8 mouse cellular contexts compared by ENCODE assay signal in genomic region chr11:49844969-49845368, GRCm38 (mm10). TPM values are rescaled to one million over a fixed set of nuclear protein-coding genes. Genes with fewer than 3 reads are reported as not detected.
A peak's percentile ranks its signal among the peaks of the same experiment; 100 is the strongest.
DNase-seq lines count a peak whose midpoint lies in the region; ATAC-seq lines count a peak whose summit lies in the region.

No protein-coding gene starts in this region.

- no peaks in the 10 kb centered on the region for H3K9me3 ChIP-seq in liver, embryonic 12.5 days (replicated peaks)
- no peaks in the 10 kb centered on the region for H3K9me3 ChIP-seq in hindbrain, embryonic 15.5 days
- no peaks in the 10 kb centered on the region for H3K9me3 ChIP-seq in liver, embryonic 11.5 days (ENCODE audit: control insufficient read depth, low read length)

- peaks cover 59% of the 10 kb centered on the region for H3K4me1 ChIP-seq in liver, embryonic 12.5 days
- H3K4me1 ChIP-seq in hindbrain, embryonic 15.5 days (replicated peaks): peaks cover 24% of the 10 kb centered on the region
- peaks cover 29% of the 10 kb centered on the region for H3K4me1 ChIP-seq in liver, embryonic 11.5 days (replicated peaks; ENCODE audit: control insufficient read depth, insufficient read depth, low read length)

- DNase-seq in liver: peak; percentile 70
- DNase-seq in adrenal gland, adult 18-20 months (ENCODE audit: low spot score in 2 of 2): peak; percentile 57 to 61
- peak; percentile 35 for DNase-seq in embryo, embryonic 11.5 days (ENCODE audit: low read depth, low spot score)
- DNase-seq in liver, embryonic 11.5 days (ENCODE audit: low spot score): peak; percentile 56
- peak; percentile 44 for DNase-seq in retina, postnatal 7 days (ENCODE audit: low read depth, low spot score)
- DNase-seq in urinary bladder, postnatal 36 days (ENCODE audit: low spot score in 2 of 2): peak; percentile 58 to 72

- peaks cover 3% of the 10 kb centered on the region for H3K36me3 ChIP-seq in liver, embryonic 12.5 days
- 0 out of 2 replicates have a peak, but pooled peaks cover 3% of the 10 kb centered on the region for H3K36me3 ChIP-seq in hindbrain, embryonic 15.5 days
- H3K36me3 ChIP-seq in liver, embryonic 11.5 days (ENCODE audit: control insufficient read depth, insufficient read depth, low read length): no peaks in the 10 kb centered on the region

- no peak overlapping the region for H3K9ac ChIP-seq in liver, embryonic 12.5 days
- H3K9ac ChIP-seq in hindbrain, embryonic 15.5 days: no peak overlapping the region
- no peak overlapping the region for H3K9ac ChIP-seq in liver, embryonic 11.5 days (ENCODE audit: low read depth, low read length)

- ATAC-seq in liver, embryonic 12.5 days: no peak
- no peak for ATAC-seq in hindbrain, embryonic 15.5 days (ENCODE audit: low FRiP score, low read depth)
- ATAC-seq in liver, embryonic 11.5 days (replicated peaks; ENCODE audit: low FRiP score): no peak

- WGBS in liver, embryonic 12.5 days (ENCODE audit: insufficient replicate concordance): 34% methylated on average over 3 of the region's 3 CpGs
- 58% methylated on average over 3 of the region's 3 CpGs for WGBS in hindbrain, embryonic 15.5 days
- whole genome bisulfite sequencing in liver, embryonic 11.5 days: 45% methylated on average over 3 of the region's 3 CpGs

- no peak overlapping the region for H3K4me3 ChIP-seq in liver, embryonic 12.5 days
- H3K4me3 ChIP-seq in hindbrain, embryonic 15.5 days: no peak overlapping the region
- H3K4me3 ChIP-seq in liver, embryonic 11.5 days (ENCODE audit: low read depth, low read length): no peak overlapping the region

- no peaks in the 10 kb centered on the region for H3K27me3 ChIP-seq in liver, embryonic 12.5 days (replicated peaks)
- no peaks in the 10 kb centered on the region for H3K27me3 ChIP-seq in hindbrain, embryonic 15.5 days
- no peaks in the 10 kb centered on the region for H3K27me3 ChIP-seq in liver, embryonic 11.5 days (replicated peaks; ENCODE audit: control insufficient read depth, insufficient read depth, low read length)

- no peak overlapping the region for H3K4me2 ChIP-seq in liver, embryonic 12.5 days
- peak overlapping the region; percentile 78; the same call in 1 of the 2 replicates for H3K4me2 ChIP-seq in hindbrain, embryonic 15.5 days
- H3K4me2 ChIP-seq in liver, embryonic 11.5 days: no peak overlapping the region

- no peak overlapping the region for H3K27ac ChIP-seq in liver, embryonic 12.5 days
- H3K27ac ChIP-seq in hindbrain, embryonic 15.5 days (replicated peaks): no peak overlapping the region
- no peak overlapping the region for H3K27ac ChIP-seq in liver, embryonic 11.5 days (ENCODE audit: low read depth, low read length)

RNA-seq across cellular contexts. Expression of gene Mapk9, which starts 1.6 kb away (rescaled TPM):
- 34.6 and 38.2 TPM in 2 replicates for polyA plus RNA-seq in liver, embryonic 12.5 days (2016; fragmentation: Nextera tagmentation; extraction: Ambion mirVana)
- total RNA-seq in adrenal gland, adult 18-20 months (2021): 10 to 100 TPM; 61.6 to 71.3 TPM
- polyA plus RNA-seq in hindbrain, embryonic 15.5 days (2015; fragmentation: Nextera tagmentation; extraction: Ambion mirVana): 69.5 and 69.6 TPM in 2 replicates
- 47.5 and 52.3 TPM in 2 replicates for polyA plus RNA-seq in liver, embryonic 11.5 days (2014; fragmentation: Nextera tagmentation; extraction: Ambion mirVana)

RNA-seq across cellular contexts. Expression of gene Gfpt2, which starts 51.0 kb away (rescaled TPM):
- polyA plus RNA-seq in liver, embryonic 12.5 days (2016; fragmentation: Nextera tagmentation; extraction: Ambion mirVana): 3.2 and 3.3 TPM in 2 replicates
- total RNA-seq in adrenal gland, adult 18-20 months (2021): 10 to 100 TPM in 1 of 2 experiments, 1 to 10 TPM in 1; 4.3 to 11.2 TPM
- polyA plus RNA-seq in hindbrain, embryonic 15.5 days (2015; fragmentation: Nextera tagmentation; extraction: Ambion mirVana): 6.4 and 6.8 TPM in 2 replicates
- 6.2 and 6.5 TPM in 2 replicates for polyA plus RNA-seq in liver, embryonic 11.5 days (2014; fragmentation: Nextera tagmentation; extraction: Ambion mirVana)

RNA-seq across cellular contexts. Expression of gene Rasgef1c, which starts 56.7 kb away (rescaled TPM):
- polyA plus RNA-seq in liver, embryonic 12.5 days (2016; fragmentation: Nextera tagmentation; extraction: Ambion mirVana): not detected in 2 replicates
- total RNA-seq in adrenal gland, adult 18-20 months (2021): under 1 TPM; 0.53 to 0.54 TPM
- polyA plus RNA-seq in hindbrain, embryonic 15.5 days (2015; fragmentation: Nextera tagmentation; extraction: Ambion mirVana): 31.8 and 36.6 TPM in 2 replicates
- not detected in 2 replicates for polyA plus RNA-seq in liver, embryonic 11.5 days (2014; fragmentation: Nextera tagmentation; extraction: Ambion mirVana)

Comparison
In these comparisons a context has a peak if more than half of its experiments do, and no peak if none do; other contexts are left out.
1. RNA of gene Rasgef1c, which starts 56.7 kb away (polyA plus RNA-seq): 31.8 to 36.6 TPM in hindbrain, embryonic 15.5 days; not detected in liver, embryonic 12.5 days and not detected in liver, embryonic 11.5 days; every median in the first group is over 10 times any median in the second.
2. Peak in every context shown above with its lines, with median percentiles within 50 percentile points of each other: DNase-seq.